Mouse (Mus musculus): Measurements from ENCODE around the gene Teddm3. TPM values are rescaled to one million over a fixed set of nuclear protein-coding genes. Genes with fewer than 3 reads are reported as not detected.
"Not testable (repeated sequence)": the region's sequence is repeated elsewhere in the genome, so short reads cannot be mapped to it uniquely, and the experiment has no call there.

Gene Teddm3
- polyA plus RNA-seq (2016; fragmentation: Nextera tagmentation; extraction: Ambion mirVana): not detected in 2 replicates

GRCm38 (mm10) chr16:21153900-21154299, at the start of gene Teddm3:
Gene Teddm3 (minus strand): TSS chr16:21154000.
- WGBS: no CpG with 5 or more reads among the region's 2 CpGs
- not testable (repeated sequence) for H3K36me3 ChIP-seq; H3K9ac ChIP-seq; H3K27ac ChIP-seq (ENCODE audit: poor library complexity, severe bottlenecking); H3K4me2 ChIP-seq; H3K4me1 ChIP-seq (replicated peaks); ATAC-seq (ENCODE audit: insufficient number of reproducible peaks, low FRiP score); H3K27me3 ChIP-seq (replicated peaks); H3K9me3 ChIP-seq (replicated peaks); H3K4me3 ChIP-seq

DNA sequence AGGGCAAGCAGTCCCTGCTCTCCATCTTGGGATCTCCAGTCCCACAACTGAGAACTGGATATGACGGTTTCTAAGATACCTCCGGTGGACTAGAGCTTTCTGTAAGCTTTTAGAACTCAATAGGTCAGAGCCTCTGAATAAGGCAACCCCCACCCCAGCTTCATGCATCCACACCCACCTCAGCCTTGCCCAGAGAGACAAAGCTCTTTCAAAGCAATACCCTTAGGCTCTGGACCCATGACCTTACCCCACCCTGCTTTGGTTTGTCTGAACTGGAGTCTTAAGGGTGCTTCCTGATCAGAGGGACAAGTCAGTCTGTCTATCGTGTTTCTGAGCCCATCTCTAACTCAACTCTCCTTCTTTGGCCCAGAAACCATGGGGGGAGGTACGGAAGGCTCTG, 48.9 kb upstream of the Teddm3 start:
- H3K27me3 ChIP-seq (replicated peaks): no peaks in the 10 kb centered on the region
- H3K9ac ChIP-seq: no peak overlapping the region
- H3K4me1 ChIP-seq (replicated peaks): peaks cover 32% of the 10 kb centered on the region
- no peaks in the 10 kb centered on the region for H3K9me3 ChIP-seq (replicated peaks)
- H3K4me3 ChIP-seq: no peak overlapping the region
- no peaks in the 10 kb centered on the region for H3K36me3 ChIP-seq
- no peak overlapping the region for H3K27ac ChIP-seq (ENCODE audit: poor library complexity, severe bottlenecking)
- WGBS: 83% methylated on average over 4 of the region's 4 CpGs
- H3K4me2 ChIP-seq: no peak overlapping the region
- no peak for ATAC-seq (ENCODE audit: insufficient number of reproducible peaks, low FRiP score)

GRCm38 (mm10) chr16:21199426-21199825, 45.6 kb upstream of the Teddm3 start:
- no peaks in the 10 kb centered on the region for H3K9me3 ChIP-seq (replicated peaks)
- no peak for ATAC-seq (ENCODE audit: insufficient number of reproducible peaks, low FRiP score)
- H3K4me3 ChIP-seq: no peak overlapping the region
- no peak overlapping the region for H3K4me2 ChIP-seq
- H3K4me1 ChIP-seq (replicated peaks): peaks cover 13% of the 10 kb centered on the region; the same call in 1 of the 2 replicates
- no peaks in the 10 kb centered on the region for H3K27me3 ChIP-seq (replicated peaks)
- WGBS: 44% methylated on average over 8 of the region's 8 CpGs
- H3K9ac ChIP-seq: no peak overlapping the region
- H3K36me3 ChIP-seq: no peaks in the 10 kb centered on the region
- no peak overlapping the region for H3K27ac ChIP-seq (ENCODE audit: poor library complexity, severe bottlenecking)

- Histone ChIP-seq H3K4me3 (no peak overlapping the region), H3K4me2 (no peak overlapping the region), H3K27me3 (replicated peaks) (no peaks in the 10 kb centered on the region), H3K4me1 (replicated peaks) (peaks cover 19% of the 10 kb centered on the region; the same call in 1 of the 2 replicates), H3K9ac (no peak overlapping the region), H3K9me3 (replicated peaks) (no peaks in the 10 kb centered on the region), H3K36me3 (no peaks in the 10 kb centered on the region), H3K27ac (ENCODE audit: poor library complexity, severe bottlenecking) (no peak overlapping the region)
- ATAC-seq (ENCODE audit: insufficient number of reproducible peaks, low FRiP score): no peak
- 19% methylated on average over 1 of the region's 1 CpGs for WGBS
These were observed 44.7 kb upstream of the Teddm3 start for GRCm38 (mm10) chr16:21198529-21198928.

GRCm38 (mm10) chr16:21198006-21198405, 44.2 kb upstream of the Teddm3 start:
- no peak overlapping the region for H3K4me2 ChIP-seq
- H3K9ac ChIP-seq: no peak overlapping the region
- no peak overlapping the region for H3K4me3 ChIP-seq
- H3K27ac ChIP-seq (ENCODE audit: poor library complexity, severe bottlenecking): no peak overlapping the region
- ATAC-seq (ENCODE audit: insufficient number of reproducible peaks, low FRiP score): no peak
- no peaks in the 10 kb centered on the region for H3K9me3 ChIP-seq (replicated peaks)
- WGBS: 78% methylated on average over 7 of the region's 7 CpGs
- peaks cover 19% of the 10 kb centered on the region; the same call in 1 of the 2 replicates for H3K4me1 ChIP-seq (replicated peaks)
- H3K27me3 ChIP-seq (replicated peaks): no peaks in the 10 kb centered on the region
- H3K36me3 ChIP-seq: no peaks in the 10 kb centered on the region

GRCm38 (mm10) chr16:21197542-21197941, 43.7 kb upstream of the Teddm3 start:
- no peaks in the 10 kb centered on the region for H3K27me3 ChIP-seq (replicated peaks)
- no peak overlapping the region for H3K9ac ChIP-seq
- no peak for ATAC-seq (ENCODE audit: insufficient number of reproducible peaks, low FRiP score)
- H3K4me2 ChIP-seq: no peak overlapping the region
- no peak overlapping the region for H3K27ac ChIP-seq (ENCODE audit: poor library complexity, severe bottlenecking)
- no peaks in the 10 kb centered on the region for H3K9me3 ChIP-seq (replicated peaks)
- H3K4me3 ChIP-seq: no peak overlapping the region
- no peaks in the 10 kb centered on the region for H3K36me3 ChIP-seq
- WGBS: 51% methylated on average over 4 of the region's 4 CpGs
- H3K4me1 ChIP-seq (replicated peaks): peaks cover 19% of the 10 kb centered on the region; the same call in 1 of the 2 replicates

DNA sequence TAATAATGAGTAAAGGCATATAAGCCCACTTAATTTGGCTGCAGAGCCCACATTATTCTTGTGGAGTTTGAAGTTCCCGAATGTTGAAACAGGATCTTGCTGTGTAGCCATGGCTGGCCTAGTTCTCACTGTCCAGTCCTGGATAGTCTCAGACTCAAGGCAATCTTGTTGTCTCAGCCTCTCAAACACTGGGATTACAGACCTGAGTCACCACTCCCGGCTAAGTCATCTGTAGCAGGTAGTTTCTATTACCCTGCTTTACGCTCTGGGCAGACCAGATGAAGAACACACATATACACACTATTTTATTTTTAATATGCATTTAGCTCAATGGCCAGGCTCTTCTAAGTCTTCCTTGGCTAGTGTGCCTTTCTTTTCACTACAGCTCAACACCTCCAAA, 42.8 kb upstream of the Teddm3 start:
- H3K4me1 ChIP-seq (replicated peaks): peaks cover 15% of the 10 kb centered on the region; the same call in 1 of the 2 replicates
- H3K27me3 ChIP-seq (replicated peaks): no peaks in the 10 kb centered on the region
- H3K27ac ChIP-seq (ENCODE audit: poor library complexity, severe bottlenecking): no peak overlapping the region
- H3K9ac ChIP-seq: no peak overlapping the region
- H3K36me3 ChIP-seq: no peaks in the 10 kb centered on the region
- no peak overlapping the region for H3K4me2 ChIP-seq
- WGBS: 81% methylated on average over 3 of the region's 3 CpGs
- H3K4me3 ChIP-seq: no peak overlapping the region
- H3K9me3 ChIP-seq (replicated peaks): no peaks in the 10 kb centered on the region
- ATAC-seq (ENCODE audit: insufficient number of reproducible peaks, low FRiP score): no peak

DNA sequence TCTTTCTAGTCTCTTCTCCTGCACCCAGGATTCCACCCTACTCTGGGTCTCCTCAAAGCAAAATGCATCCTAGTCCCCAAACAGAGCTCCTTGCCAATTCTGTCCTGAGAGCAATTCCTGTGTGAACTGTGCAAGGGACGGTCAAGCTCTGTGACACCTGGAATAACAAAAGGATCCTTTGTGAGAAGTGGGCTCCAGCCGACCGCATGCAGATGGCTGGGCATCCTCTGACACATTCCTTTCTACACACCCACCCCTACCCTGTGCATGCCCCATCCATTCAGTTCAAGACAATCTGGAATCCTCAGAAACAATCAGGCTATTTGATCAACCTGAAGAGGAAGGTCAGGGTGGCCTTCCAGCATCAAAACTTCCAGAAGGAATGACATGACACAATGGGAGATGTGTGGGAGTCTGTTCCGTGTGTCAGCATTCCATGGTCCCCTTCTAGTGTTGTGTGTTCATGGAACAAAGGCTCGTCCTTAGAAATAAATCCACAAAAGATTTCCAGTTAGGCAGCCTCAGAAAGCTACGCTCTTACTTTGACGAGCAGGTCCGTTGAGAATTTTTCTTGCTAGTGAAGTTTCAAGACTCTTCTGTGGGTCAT, 41.6 kb upstream of the Teddm3 start:
- no peak overlapping the region for H3K4me3 ChIP-seq
- no peaks in the 10 kb centered on the region for H3K27me3 ChIP-seq (replicated peaks)
- no peaks in the 10 kb centered on the region for H3K9me3 ChIP-seq (replicated peaks)
- ATAC-seq (ENCODE audit: insufficient number of reproducible peaks, low FRiP score): no peak
- H3K4me1 ChIP-seq (replicated peaks): peaks cover 15% of the 10 kb centered on the region; the same call in 1 of the 2 replicates
- H3K9ac ChIP-seq: no peak overlapping the region
- no peaks in the 10 kb centered on the region for H3K36me3 ChIP-seq
- no peak overlapping the region for H3K27ac ChIP-seq (ENCODE audit: poor library complexity, severe bottlenecking)
- WGBS: 74% methylated on average over 8 of the region's 8 CpGs
- H3K4me2 ChIP-seq: no peak overlapping the region

GRCm38 (mm10) chr16:21194182-21194581, 40.4 kb upstream of the Teddm3 start:
- ATAC-seq (ENCODE audit: insufficient number of reproducible peaks, low FRiP score): no peak
- H3K27me3 ChIP-seq (replicated peaks): no peaks in the 10 kb centered on the region
- peak overlapping the region; percentile 31; the same call in 1 of the 2 replicates for H3K4me2 ChIP-seq
- H3K27ac ChIP-seq (ENCODE audit: poor library complexity, severe bottlenecking): no peak overlapping the region
- no peak overlapping the region for H3K4me3 ChIP-seq
- 45% methylated on average over 12 of the region's 12 CpGs for WGBS
- H3K4me1 ChIP-seq (replicated peaks): peaks cover 15% of the 10 kb centered on the region; the same call in 1 of the 2 replicates
- no peaks in the 10 kb centered on the region for H3K36me3 ChIP-seq
- no peaks in the 10 kb centered on the region for H3K9me3 ChIP-seq (replicated peaks)
- H3K9ac ChIP-seq: no peak overlapping the region

- no peak overlapping the region for H3K4me2 ChIP-seq
- no peak overlapping the region for H3K9ac ChIP-seq
- no peak for ATAC-seq (ENCODE audit: insufficient number of reproducible peaks, low FRiP score)
- no peak overlapping the region for H3K4me3 ChIP-seq
- no peak overlapping the region for H3K27ac ChIP-seq (ENCODE audit: poor library complexity, severe bottlenecking)
- 39% methylated on average over 7 of the region's 7 CpGs for WGBS
- H3K4me1 ChIP-seq (replicated peaks): peaks cover 6% of the 10 kb centered on the region; the same call in 1 of the 2 replicates
- H3K27me3 ChIP-seq (replicated peaks): no peaks in the 10 kb centered on the region
- H3K36me3 ChIP-seq: no peaks in the 10 kb centered on the region
- no peaks in the 10 kb centered on the region for H3K9me3 ChIP-seq (replicated peaks)
These were observed 38.9 kb upstream of the Teddm3 start for GRCm38 (mm10) chr16:21192509-21193354.

- no peak overlapping the region for H3K27ac ChIP-seq (ENCODE audit: poor library complexity, severe bottlenecking)
- no peak overlapping the region for H3K4me3 ChIP-seq
- H3K9me3 ChIP-seq (replicated peaks): no peaks in the 10 kb centered on the region
- H3K4me2 ChIP-seq: no peak overlapping the region
- H3K27me3 ChIP-seq (replicated peaks): no peaks in the 10 kb centered on the region
- no peak for ATAC-seq (ENCODE audit: insufficient number of reproducible peaks, low FRiP score)
- 79% methylated on average over 14 of the region's 14 CpGs for WGBS
- no peak overlapping the region for H3K9ac ChIP-seq
- peaks cover 9% of the 10 kb centered on the region; the same call in 1 of the 2 replicates for H3K4me1 ChIP-seq (replicated peaks)
- no peaks in the 10 kb centered on the region for H3K36me3 ChIP-seq
These were observed 37.8 kb upstream of the Teddm3 start for GRCm38 (mm10) chr16:21191569-21191968.

Measured in heart, embryonic 12.5 days (tissue).